Mouse (Mus musculus) adrenal gland (tissue): ENCODE data around the gene Rnf11.

Source experiments
- intact Hi-C: fragments of 180-260 bp; cut with DNase I; formaldehyde crosslinking; loops from one replicate; pipeline ENCODE4 v1.15.1; 2025

Rnf11 gene

DNA sequence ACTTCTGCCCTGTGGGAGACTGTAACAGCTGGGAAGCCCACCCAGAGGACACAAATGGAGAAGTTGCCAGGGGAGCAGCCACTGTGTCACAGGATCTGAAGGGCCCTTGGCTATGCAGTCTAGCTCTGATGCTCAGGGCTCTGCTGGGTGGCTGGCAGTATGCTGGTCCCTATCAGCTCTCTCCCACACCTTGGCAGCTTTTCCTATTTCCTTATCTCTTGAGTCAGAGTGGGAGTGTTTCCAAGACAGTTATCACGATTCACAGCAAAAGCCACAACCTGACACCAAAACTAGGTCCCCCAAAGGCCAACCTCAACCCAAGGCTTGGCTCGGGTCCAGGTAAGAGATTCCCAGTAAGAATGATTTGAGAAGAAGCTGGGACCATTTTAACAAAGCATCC lies 39.1 kb downstream of the Rnf11 start:
- intact Hi-C loops = no loop called here

DNA sequence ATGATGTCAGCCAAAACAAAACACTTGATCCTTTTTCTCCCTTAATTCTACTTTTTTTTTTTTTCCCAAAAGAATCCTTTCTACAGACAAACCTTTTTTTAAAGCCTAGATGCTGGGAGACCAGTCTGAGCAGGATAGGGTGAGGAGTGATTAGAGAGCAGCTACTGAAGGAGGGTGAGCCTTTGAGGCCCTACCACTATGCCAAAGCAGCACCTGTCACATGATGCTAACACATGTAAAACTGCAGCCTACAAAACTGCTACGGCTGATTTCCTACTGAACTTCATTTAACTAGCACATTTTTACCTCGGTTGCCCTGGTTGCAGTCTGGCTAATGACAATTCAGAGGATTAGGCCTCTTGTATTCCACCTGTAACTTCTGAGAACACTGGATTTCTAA lies 39.6 kb downstream of the Rnf11 start:
- intact Hi-C loops = loop anchor here (5.0 kb wide), 1 partner anchor 52 kb away; no protein-coding TSS in a partner anchor

GRCm38 (mm10) chr4:109444471-109444870 lies 40.1 kb downstream of the Rnf11 start:
- intact Hi-C loops = loop anchor here (5.0 kb wide), 1 partner anchor 53 kb away; no protein-coding TSS in a partner anchor

DNA sequence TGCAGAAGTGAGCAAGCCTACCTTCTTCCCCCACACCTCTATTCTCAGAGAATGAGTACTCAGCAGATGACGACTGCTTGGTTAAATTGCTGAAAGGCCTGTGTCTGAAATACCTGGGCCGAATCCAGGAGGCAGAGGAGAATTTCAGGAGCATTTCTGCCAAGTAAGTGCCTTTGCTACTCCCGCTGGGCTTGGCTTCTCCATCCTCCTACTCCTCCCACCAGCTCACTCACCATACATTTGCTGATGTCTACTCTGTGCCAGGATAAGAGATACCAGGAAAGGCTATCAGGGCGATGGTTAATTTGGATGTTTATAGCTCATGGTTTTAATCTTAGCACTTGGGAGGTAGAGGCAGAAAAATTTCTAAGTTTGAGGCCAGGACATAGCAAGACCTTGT lies 41.9 kb downstream of the Rnf11 start:
- intact Hi-C loops = loop anchor here (5.0 kb wide), 1 partner anchor 55 kb away; no protein-coding TSS in a partner anchor

DNA sequence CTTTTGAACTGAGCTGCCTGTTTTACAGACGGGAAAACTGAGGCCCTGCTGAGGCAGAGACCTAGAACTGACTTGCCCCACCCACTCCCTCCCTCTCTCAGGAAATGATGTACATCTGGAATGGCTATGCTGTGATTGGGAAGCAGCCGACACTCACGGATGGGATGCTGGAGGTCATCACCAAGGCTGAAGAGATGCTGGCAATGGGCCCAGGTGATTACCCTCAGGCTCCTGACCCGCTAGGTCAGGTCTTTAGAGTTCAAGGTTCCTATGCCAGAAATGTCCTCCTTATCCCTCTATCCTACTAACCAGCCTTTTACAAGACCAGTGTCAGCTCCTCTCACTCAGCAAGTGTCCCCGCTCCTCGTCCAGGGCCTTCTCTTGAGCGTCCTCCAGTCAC lies 42.4 kb downstream of the Rnf11 start:
- intact Hi-C loops = loop anchor here (5.0 kb wide), 1 partner anchor 55 kb away; no protein-coding TSS in a partner anchor

DNA sequence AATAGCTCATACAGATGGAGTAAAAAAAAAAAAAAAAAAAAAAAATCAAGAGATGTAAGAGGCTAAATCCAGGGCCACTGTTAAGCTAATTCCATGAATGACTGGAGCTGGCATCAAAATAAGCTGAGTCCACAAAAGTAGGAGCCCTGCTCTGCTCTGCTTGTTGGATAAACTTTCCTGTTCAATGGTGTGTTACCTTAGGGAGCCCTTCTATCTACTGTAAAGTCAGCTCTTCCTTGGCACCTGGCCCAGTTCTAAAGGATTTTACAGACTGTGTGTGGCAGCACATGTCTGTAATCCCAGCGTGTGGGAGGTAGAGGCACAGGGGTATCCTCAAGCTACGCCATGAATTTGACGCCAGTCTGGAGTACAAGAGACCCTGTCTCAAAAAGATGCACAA lies 43.5 kb downstream of the Rnf11 start:
- intact Hi-C loops = loop anchor here (5.0 kb wide), 1 partner anchor 56 kb away; no protein-coding TSS in a partner anchor

DNA sequence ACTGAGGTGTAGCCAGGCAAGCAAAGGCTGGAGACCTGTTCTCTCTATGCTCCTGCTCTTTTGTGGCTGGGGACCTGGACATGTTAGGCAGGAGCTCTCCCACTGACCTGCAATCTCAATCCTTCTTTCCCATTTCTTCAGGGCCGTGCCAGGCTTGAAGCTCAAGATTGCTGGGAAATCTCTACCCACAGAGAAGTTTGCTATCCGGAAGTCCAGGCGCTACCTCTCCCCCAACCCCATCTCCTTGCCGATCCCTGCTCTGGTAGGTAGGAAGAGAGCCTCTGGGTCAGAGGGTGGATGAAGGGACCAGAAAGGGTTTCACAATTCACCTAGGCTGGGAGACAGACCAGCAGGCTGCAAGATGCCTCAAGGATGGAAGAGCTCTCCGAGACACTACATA lies 44.1 kb downstream of the Rnf11 start:
- intact Hi-C loops = loop anchor here (5.0 kb wide), 1 partner anchor 57 kb away; no protein-coding TSS in a partner anchor

GRCm38 (mm10) chr4:109439825-109440248 lies 44.7 kb downstream of the Rnf11 start:
- intact Hi-C loops = loop anchor here (5.0 to 10.0 kb wide), 3 partner anchors 37 to 265 kb away; no protein-coding TSS in a partner anchor

- intact Hi-C loops = loop anchor here (5.0 to 10.0 kb wide), 2 partner anchors 38 to 266 kb away; no protein-coding TSS in a partner anchor
Measured at GRCm38 (mm10) chr4:109439101-109439500, 45.4 kb downstream of the Rnf11 start.

DNA sequence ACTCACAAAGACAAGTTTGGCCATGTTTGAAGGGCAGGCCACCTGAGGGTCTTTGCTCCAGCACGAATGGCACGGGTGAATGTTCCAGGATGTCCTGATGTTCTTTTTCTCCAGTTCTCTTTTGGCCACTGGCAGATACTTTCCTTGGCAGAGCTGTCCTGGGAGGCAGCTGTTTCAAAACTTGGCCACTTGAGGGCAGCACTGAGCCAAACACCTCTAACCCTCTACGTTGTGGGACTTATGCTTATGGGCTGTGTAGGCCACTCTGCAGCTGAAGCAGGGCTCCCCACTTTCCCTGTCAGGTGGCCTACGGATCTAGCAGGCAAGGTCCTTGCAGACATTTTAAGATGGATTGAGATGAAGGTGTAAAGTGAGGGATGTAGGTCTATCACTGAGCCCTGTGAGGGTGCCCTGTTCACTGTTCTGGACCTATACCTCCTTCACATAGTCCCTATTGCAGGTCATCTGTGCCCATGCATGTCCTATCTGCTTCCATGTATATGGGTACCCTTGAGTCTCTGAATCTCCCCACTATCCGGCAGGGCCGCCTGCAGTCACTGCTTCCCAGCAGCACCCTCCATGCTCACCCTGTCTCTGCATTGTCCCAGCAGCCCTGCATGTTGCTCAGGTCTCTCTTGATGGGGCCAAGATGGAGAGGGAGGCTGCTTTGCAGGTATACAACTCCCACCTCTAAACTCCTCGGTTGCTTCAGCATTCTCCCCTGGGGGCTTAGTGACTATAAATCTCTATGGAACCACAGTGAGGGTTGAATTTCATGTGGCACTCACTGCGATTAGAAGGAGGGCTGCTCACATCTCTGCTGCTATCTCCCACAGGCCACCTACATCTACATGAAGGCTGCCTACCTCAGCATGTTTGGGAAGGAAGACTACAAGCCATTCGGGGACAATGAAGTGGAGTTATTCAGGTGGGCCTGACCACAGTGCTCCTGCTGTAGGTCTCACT lies 46.3 kb downstream of the Rnf11 start:
- intact Hi-C loops = loop anchor here (5.0 to 10.0 kb wide), 2 partner anchors 39 to 267 kb away; no protein-coding TSS in a partner anchor

DNA sequence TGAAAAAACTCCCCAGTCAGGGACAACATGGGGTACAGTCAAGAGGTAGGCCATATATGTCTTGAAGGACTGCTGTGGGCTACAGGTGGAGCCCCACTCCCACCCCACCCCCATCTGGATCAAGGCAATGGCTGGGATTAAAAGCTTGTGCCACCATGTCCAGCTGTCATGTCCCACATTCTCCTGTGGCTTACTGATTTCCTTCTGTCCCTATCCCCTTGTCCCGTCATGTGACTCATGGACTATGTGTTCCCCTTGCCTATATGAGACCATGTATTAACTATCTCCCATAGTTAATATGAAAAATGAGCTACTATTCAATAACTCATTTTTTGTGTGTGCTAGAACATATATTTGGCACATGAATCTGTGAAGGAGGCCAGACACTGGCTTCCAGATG lies 50.3 kb downstream of the Rnf11 start:
- intact Hi-C loops = loop anchor here (10.0 kb wide), 1 partner anchor 271 kb away; no protein-coding TSS in a partner anchor

DNA sequence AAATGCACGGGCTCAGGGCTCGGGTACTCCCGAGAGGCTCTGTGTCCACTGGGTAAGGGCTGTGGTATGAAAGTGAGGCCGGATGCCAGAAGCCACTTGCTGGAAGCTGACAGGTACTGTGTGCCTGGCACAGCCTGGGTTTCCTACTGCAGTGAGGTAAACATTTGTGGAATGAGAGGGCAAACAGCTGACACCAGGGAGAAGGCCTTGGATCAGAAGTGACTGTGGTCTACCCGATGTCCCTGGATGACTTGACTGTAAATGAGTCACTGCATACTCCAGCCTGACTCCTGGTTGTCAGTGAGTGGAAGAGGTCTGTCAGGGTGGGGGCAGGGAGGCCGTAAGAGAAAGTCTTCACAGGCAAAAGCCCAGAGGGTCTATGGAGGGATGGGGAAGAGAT lies 50.9 kb downstream of the Rnf11 start:
- intact Hi-C loops = loop anchor here (10.0 kb wide), 1 partner anchor 271 kb away; no protein-coding TSS in a partner anchor

DNA sequence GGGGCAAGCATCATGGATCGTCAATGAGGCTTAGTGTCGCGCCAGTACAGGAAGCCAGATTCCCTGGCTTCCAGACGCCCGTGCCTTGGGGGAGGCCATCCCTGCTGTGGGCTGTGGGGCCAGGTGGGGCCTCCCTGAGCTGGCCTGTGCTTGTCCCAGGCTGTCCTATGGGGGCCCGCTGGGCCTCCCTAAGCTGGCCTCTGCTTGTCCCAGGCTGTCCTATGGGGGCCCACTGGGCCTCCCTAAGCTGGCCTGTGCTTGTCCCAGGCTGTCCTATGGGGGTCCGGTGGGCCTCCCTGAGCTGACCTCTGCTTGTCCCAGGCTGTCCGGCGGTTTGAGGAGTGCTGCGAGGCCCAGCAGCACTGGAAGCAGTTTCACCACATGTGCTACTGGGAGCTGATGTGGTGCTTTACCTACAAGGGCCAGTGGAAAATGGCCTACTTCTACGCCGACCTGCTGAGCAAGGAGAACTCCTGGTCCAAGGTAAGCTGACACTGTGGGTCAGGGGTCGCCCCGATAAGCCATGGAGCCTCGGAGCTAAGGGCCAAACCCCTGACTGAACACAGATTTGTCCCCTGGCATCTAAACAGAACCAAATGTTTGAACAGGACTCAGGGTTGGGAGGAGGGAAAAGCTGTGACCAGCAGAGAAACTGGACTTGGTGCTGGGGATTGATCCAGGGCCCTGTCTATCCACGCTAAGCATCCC lies 51.7 kb downstream of the Rnf11 start:
- intact Hi-C loops = loop anchor here (10.0 kb wide), 1 partner anchor 272 kb away; no protein-coding TSS in a partner anchor

GRCm38 (mm10) chr4:109430854-109431253 lies 53.7 kb downstream of the Rnf11 start:
- intact Hi-C loops = loop anchor here (10.0 kb wide), 1 partner anchor 274 kb away; no protein-coding TSS in a partner anchor

DNA sequence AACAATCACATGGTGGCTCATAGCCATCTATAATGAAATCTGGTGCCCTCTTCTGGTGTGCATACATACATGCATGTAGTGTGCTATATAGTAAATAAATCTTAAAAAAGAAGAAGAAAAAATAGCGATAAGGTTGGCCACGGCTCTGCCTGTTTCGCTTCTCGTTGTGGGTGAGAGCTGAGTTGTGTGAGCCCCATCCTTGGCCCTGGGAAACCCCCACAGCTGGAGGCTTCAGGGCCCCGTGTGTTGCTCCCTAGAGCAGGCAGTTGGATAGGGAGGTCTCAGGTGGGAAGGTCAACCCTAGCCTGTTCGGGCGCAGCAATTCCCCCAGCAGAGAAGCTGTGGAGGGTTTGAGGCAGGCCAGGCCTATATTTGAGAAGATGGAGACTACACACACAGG lies 54.3 kb downstream of the Rnf11 start:
- intact Hi-C loops = loop anchor here (10.0 kb wide), 1 partner anchor 275 kb away; no protein-coding TSS in a partner anchor

- intact Hi-C loops = no loop called here
Measured at GRCm38 (mm10) chr4:109427058-109427457, 57.5 kb downstream of the Rnf11 start.

GRCm38 (mm10) chr4:109423438-109423837 lies 61.1 kb downstream of the Rnf11 start:
- intact Hi-C loops = no loop called here

DNA sequence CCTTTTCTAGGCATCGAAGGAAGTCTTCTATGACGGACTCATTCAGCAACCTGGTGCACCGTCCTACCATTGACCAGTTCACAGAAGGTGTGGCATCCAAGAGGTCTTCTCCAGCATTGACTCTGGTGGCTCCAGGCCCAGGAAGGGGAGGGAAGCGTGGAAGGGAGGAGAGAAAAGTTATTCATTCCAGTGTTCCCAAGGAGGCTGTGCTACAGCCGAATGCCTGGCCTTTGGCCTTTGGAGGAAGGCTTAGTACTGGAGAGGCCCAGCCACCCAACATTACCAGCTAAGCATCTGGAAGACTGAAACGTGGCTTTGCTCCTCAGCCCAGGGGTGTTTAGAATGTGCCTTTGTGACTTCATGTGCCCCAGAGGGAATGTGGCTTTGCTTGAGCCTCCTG lies 62.1 kb downstream of the Rnf11 start:
- intact Hi-C loops = no loop called here

DNA sequence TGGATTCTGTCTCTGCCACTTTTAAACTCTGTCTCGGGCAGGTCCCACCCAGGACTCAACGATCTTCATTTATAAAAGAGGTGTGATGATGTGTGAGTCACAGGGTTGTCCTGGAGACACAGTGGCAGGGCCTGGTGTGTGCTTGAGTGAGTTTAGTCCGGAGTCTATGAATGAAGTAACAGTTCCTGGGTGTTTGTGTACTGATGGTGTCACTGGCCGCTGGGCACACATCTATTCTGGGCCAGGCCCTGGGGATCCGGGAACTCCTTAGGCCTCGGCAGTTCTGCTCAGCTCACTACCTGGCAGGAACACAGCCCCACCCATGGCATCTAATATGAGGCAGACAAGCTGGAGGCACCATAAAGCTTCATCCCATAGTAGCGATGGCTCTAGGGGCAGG lies 62.9 kb downstream of the Rnf11 start:
- intact Hi-C loops = no loop called here

GRCm38 (mm10) chr4:109420138-109420795 lies 64.3 kb downstream of the Rnf11 start:
- intact Hi-C loops = no loop called here

DNA sequence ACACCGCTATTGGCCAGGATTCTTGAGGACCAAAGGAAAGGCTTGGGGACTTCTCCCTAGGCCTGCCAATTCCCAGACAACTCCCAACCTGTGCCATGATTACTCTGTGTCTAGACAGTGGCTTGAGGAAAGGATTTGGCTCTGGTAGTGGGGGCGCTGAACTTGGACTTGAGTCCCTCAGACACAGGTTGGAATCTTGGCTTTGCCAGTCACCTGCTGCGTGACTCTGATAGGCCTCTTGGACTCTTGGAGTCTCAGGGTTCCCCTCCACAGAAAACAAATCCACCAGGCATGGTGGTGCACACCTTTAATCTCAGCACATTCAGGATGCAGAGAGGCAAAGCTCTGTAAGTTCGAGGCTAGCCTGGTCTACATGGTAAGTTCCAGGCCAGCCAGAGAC lies 65.0 kb downstream of the Rnf11 start:
- intact Hi-C loops = no loop called here
